Mouse (Mus musculus): ENCODE data around the gene She. TPM values are rescaled to one million over a fixed set of nuclear protein-coding genes. Genes with fewer than 3 reads are reported as not detected.
A peak's percentile ranks its signal among the peaks of the same experiment; 100 is the strongest.
"Not testable (repeated sequence)": the region's sequence is repeated elsewhere in the genome, so short reads cannot be mapped to it uniquely, and the experiment has no call there.

She gene
- polyA plus RNA-seq, 1 experiment from 2014 or later = 1.4 TPM

DNA sequence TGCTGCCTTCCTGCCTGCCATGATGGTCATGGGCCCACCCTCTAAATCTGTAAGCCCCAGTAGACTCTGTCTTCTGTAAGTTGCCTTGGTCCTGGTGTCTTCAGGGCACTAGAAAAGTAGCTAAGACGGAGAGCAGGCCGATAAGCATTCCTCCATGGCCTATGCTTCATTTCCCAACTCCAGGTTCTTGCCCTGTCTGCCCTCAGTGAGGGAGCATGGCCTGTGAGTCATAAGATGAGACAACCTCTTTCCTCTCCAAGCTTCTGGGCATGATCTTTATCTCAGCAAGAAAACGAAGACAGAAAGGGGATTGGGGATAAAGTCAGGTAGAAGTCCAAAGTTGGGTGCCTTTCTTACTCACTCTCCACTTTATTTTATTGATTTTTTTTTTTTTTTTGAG lies 32.7 kb upstream of the She start:
- H3K36me3 ChIP-seq (ENCODE audit: control insufficient read depth, insufficient read depth, low read length) = no peaks in the 10 kb centered on the region

DNA sequence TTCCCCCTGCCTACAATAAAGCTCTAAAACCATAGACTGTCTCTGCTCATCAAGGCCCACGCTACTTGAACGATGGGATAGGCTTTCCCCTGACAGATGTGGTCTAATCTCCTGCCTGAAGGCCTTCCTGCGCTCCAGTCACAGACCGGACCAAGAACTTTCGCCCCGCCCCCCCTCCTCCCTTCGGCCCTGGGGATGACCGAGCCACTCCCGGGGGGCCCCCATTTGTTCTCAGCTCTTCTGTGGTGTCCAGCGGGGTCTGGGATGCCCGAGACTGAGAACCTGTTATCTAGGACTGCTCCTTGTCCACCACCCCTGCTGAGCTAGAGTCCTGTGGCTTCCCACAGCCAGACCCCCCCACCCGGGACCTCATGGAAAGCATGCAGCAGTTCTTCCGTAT lies 31.7 kb upstream of the She start:
- ATAC-seq = no peak
- Histone ChIP-seq H3K4me3 (ENCODE audit: low read depth, low read length) (no peak overlapping the region), H3K4me1 (ENCODE audit: control insufficient read depth, insufficient read depth, low read length) (no peaks in the 10 kb centered on the region), H3K27me3 (ENCODE audit: control insufficient read depth, insufficient read depth, low read depth, low read length) (no peaks in the 10 kb centered on the region), H3K36me3 (ENCODE audit: control insufficient read depth, insufficient read depth, low read length) (no peaks in the 10 kb centered on the region), H3K27ac (ENCODE audit: low read length) (no peak overlapping the region), H3K4me2 (ENCODE audit: low read length) (peak overlapping the region; percentile 14; the same call in 1 of the 2 replicates), H3K9ac (ENCODE audit: low read depth, low read length) (no peak overlapping the region), H3K9me3 (replicated peaks; ENCODE audit: control insufficient read depth, low read length, poor library complexity, severe bottlenecking) (no peaks in the 10 kb centered on the region)
- 5% methylated on average over 13 of the region's 13 CpGs for WGBS

More for the DNA sequence above, 32.7 kb upstream of the She start:
- no peaks in the 10 kb centered on the region for H3K9me3 ChIP-seq (replicated peaks; ENCODE audit: control insufficient read depth, low read length, poor library complexity, severe bottlenecking)
- ATAC-seq = no peak
- H3K4me1 ChIP-seq (ENCODE audit: control insufficient read depth, insufficient read depth, low read length) = no peaks in the 10 kb centered on the region
- H3K27ac ChIP-seq (ENCODE audit: low read length) = no peak overlapping the region
- no peaks in the 10 kb centered on the region for H3K27me3 ChIP-seq (ENCODE audit: control insufficient read depth, insufficient read depth, low read depth, low read length)
- no peak overlapping the region for H3K9ac ChIP-seq (ENCODE audit: low read depth, low read length)
- H3K4me3 ChIP-seq (ENCODE audit: low read depth, low read length) = no peak overlapping the region
- no peak overlapping the region for H3K4me2 ChIP-seq (ENCODE audit: low read length)
- WGBS = 92% methylated on average over 3 of the region's 3 CpGs

DNA sequence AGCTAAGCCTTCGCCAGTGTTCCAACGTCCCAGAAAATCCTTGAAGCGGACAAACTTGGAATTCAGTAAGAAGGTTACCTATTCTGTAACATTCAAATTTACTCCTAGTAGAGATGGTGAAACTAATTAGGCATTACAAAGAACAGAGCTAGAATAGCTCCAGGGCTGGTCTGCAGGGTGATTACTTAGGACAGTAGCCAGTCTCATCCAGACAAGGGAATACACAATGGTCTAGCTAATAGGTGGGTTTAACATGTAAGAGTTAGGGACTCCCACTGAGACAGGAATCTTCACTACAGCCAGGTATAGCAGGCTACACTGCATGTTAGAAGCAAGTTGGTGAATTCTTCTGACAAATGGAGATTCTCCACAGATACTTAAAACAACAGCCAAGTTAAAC lies 31.1 kb upstream of the She start:
- ATAC-seq = not testable (repeated sequence)

DNA sequence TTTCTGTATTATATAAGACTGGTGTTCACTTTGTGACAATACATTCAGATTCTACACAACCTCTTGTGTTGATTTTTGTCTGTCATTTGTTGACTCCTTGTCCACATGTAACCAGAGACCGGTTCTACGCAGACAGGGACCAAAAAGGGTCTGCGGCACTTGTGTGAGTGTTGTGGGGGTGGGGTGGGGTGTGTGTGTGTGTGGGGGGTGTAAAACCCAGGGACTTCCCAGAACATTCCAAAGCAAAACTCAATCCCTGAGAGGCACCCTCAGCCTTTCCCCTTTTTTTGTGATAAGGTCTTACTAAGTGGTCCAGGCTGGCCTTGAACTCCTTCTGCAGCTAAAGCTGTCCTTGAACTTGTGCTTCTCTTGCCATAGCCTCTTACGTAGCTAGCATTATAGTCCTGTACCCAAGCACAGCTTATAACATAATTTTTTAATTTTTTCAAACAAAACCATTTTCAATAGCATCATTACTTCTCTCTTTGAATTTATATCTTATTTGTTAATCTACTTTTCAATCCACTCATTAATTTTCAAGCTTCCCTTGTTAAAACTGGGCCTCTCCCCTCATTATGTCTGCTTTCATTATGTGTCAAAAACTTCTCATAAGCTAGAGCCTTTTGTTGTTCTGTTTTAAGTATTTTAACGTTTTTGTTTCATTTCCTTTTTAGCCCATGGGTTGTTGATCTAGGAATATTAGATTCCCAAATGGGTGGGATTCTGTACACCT lies 30.2 kb upstream of the She start:
- Histone ChIP-seq H3K9me3 (replicated peaks; ENCODE audit: control insufficient read depth, low read length, poor library complexity, severe bottlenecking) (no peaks in the 10 kb centered on the region), H3K4me3 (ENCODE audit: low read depth, low read length) (no peak overlapping the region), H3K27ac (ENCODE audit: low read length) (no peak overlapping the region), H3K9ac (ENCODE audit: low read depth, low read length) (no peak overlapping the region), H3K36me3 (ENCODE audit: control insufficient read depth, insufficient read depth, low read length) (no peaks in the 10 kb centered on the region), H3K4me2 (ENCODE audit: low read length) (no peak overlapping the region), H3K4me1 (ENCODE audit: control insufficient read depth, insufficient read depth, low read length) (no peaks in the 10 kb centered on the region), H3K27me3 (ENCODE audit: control insufficient read depth, insufficient read depth, low read depth, low read length) (no peaks in the 10 kb centered on the region)
- no peak for ATAC-seq
- 73% methylated on average over 5 of the region's 5 CpGs for WGBS

More for the DNA sequence above, 31.1 kb upstream of the She start:
- H3K9me3 ChIP-seq (replicated peaks; ENCODE audit: control insufficient read depth, low read length, poor library complexity, severe bottlenecking); H3K4me1 ChIP-seq (ENCODE audit: control insufficient read depth, insufficient read depth, low read length); H3K27me3 ChIP-seq (ENCODE audit: control insufficient read depth, insufficient read depth, low read depth, low read length); H3K4me2 ChIP-seq (ENCODE audit: low read length); H3K4me3 ChIP-seq (ENCODE audit: low read depth, low read length); H3K9ac ChIP-seq (ENCODE audit: low read depth, low read length); H3K36me3 ChIP-seq (ENCODE audit: control insufficient read depth, insufficient read depth, low read length); H3K27ac ChIP-seq (ENCODE audit: low read length): not testable (repeated sequence)
- WGBS = 39% methylated on average over 3 of the region's 3 CpGs

DNA sequence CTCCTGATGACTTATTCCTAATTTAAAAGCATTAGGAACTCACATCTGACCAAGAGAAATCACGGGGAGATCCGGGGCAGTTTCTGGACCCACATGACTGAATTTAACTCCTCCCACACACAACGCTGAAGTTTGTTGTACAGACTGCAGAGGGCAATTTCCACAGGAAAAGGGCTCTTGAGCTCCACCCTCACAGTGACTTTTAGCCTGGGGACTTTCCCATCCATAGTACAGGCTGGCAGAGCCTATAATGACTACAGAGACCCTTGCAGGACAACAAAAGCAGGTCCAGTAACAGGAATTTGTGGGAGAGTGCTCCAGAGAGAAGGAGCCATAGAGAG lies 29.7 kb upstream of the She start:
- Histone ChIP-seq H3K36me3 (ENCODE audit: control insufficient read depth, insufficient read depth, low read length) (no peaks in the 10 kb centered on the region), H3K4me3 (ENCODE audit: low read depth, low read length) (no peak overlapping the region), H3K4me2 (ENCODE audit: low read length) (no peak overlapping the region), H3K9ac (ENCODE audit: low read depth, low read length) (no peak overlapping the region), H3K4me1 (ENCODE audit: control insufficient read depth, insufficient read depth, low read length) (no peaks in the 10 kb centered on the region), H3K27me3 (ENCODE audit: control insufficient read depth, insufficient read depth, low read depth, low read length) (no peaks in the 10 kb centered on the region), H3K9me3 (replicated peaks; ENCODE audit: control insufficient read depth, low read length, poor library complexity, severe bottlenecking) (no peaks in the 10 kb centered on the region; the same call in 1 of the 2 replicates), H3K27ac (ENCODE audit: low read length) (no peak overlapping the region)
- WGBS = 58% methylated on average over 3 of the region's 3 CpGs
- ATAC-seq = no peak

DNA sequence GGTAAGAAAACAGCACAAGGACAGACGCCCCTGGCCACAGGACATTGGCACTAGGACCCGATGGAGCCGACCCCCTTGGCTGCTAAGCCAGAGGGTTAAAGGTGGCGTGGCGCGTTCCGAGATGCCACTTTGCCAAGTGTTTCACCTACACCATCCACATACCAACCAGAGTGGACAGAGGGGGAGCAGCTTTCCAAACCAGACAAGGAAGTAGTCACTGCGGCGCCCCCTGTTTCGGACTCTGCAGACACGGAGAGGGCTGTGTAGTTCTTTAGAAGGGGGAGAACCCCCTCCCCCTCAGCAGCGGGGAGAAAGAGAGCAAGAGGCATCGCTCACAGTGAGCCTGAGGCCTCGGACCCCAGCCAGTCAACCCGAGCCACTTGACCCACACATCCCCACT lies 28.3 kb upstream of the She start:
- 66% methylated on average over 14 of the region's 15 CpGs for WGBS
- no peak for ATAC-seq
- Histone ChIP-seq H3K4me1 (ENCODE audit: control insufficient read depth, insufficient read depth, low read length) (no peaks in the 10 kb centered on the region), H3K27ac (ENCODE audit: low read length) (no peak overlapping the region), H3K4me2 (ENCODE audit: low read length) (no peak overlapping the region), H3K9me3 (replicated peaks; ENCODE audit: control insufficient read depth, low read length, poor library complexity, severe bottlenecking) (no peaks in the 10 kb centered on the region; the same call in 1 of the 2 replicates), H3K36me3 (ENCODE audit: control insufficient read depth, insufficient read depth, low read length) (no peaks in the 10 kb centered on the region), H3K4me3 (ENCODE audit: low read depth, low read length) (no peak overlapping the region), H3K27me3 (ENCODE audit: control insufficient read depth, insufficient read depth, low read depth, low read length) (no peaks in the 10 kb centered on the region), H3K9ac (ENCODE audit: low read depth, low read length) (no peak overlapping the region)

DNA sequence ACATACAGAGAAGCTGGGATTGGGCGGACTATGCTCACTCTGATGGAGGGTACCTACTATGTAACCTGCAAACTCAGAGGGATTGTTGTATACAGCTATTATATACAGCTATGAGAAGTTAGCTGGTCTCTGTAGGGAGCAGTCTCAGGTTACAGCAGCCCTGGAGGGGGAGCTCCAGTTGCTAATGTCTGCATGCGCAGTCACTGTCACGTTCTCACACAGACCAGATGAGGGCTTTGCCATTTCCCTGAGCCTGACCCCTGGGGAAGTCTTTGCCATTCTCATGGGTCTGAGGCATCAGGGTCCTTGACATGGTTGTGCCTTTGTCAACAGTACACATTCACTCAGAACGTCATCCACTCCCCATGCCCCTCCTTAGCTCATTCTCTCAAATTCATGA lies 26.0 kb upstream of the She start:
- H3K27ac ChIP-seq (ENCODE audit: low read length) = no peak overlapping the region
- no peaks in the 10 kb centered on the region for H3K4me1 ChIP-seq (ENCODE audit: control insufficient read depth, insufficient read depth, low read length)
- no peaks in the 10 kb centered on the region for H3K27me3 ChIP-seq (ENCODE audit: control insufficient read depth, insufficient read depth, low read depth, low read length)
- H3K4me3 ChIP-seq (ENCODE audit: low read depth, low read length) = no peak overlapping the region
- peaks cover 4% of the 10 kb centered on the region; the same call in 1 of the 2 replicates for H3K9me3 ChIP-seq (replicated peaks; ENCODE audit: control insufficient read depth, low read length, poor library complexity, severe bottlenecking)
- WGBS = 73% methylated on average over 4 of the region's 4 CpGs
- H3K9ac ChIP-seq (ENCODE audit: low read depth, low read length) = no peak overlapping the region
- no peak for ATAC-seq
- no peaks in the 10 kb centered on the region for H3K36me3 ChIP-seq (ENCODE audit: control insufficient read depth, insufficient read depth, low read length)
- H3K4me2 ChIP-seq (ENCODE audit: low read length) = no peak overlapping the region

DNA sequence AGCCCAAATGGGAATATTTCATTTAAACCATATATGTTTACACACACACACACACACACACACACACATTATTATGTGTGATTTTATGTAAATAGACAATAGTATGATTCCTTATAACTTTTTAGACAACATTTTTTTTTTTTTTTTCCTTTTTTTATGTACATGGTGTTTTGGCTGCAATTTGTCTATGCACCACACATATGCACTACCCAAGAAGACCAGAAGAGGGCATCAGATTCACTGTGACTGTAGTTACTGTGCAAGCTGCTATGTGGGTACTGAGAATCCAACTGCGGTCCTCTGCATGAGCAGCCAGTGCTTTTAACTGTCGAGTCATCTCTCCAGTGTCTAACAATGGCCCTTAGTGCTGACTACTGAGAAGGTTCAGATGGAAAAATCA lies 24.4 kb upstream of the She start:
- Histone ChIP-seq H3K9ac (ENCODE audit: low read depth, low read length) (no peak overlapping the region), H3K4me3 (ENCODE audit: low read depth, low read length) (no peak overlapping the region), H3K9me3 (replicated peaks; ENCODE audit: control insufficient read depth, low read length, poor library complexity, severe bottlenecking) (peaks cover 4% of the 10 kb centered on the region; the same call in 1 of the 2 replicates), H3K27ac (ENCODE audit: low read length) (no peak overlapping the region), H3K36me3 (ENCODE audit: control insufficient read depth, insufficient read depth, low read length) (no peaks in the 10 kb centered on the region), H3K4me2 (ENCODE audit: low read length) (no peak overlapping the region), H3K27me3 (ENCODE audit: control insufficient read depth, insufficient read depth, low read depth, low read length) (no peaks in the 10 kb centered on the region), H3K4me1 (ENCODE audit: control insufficient read depth, insufficient read depth, low read length) (no peaks in the 10 kb centered on the region)
- WGBS = 95% methylated on average over 2 of the region's 2 CpGs
- no peak for ATAC-seq

DNA sequence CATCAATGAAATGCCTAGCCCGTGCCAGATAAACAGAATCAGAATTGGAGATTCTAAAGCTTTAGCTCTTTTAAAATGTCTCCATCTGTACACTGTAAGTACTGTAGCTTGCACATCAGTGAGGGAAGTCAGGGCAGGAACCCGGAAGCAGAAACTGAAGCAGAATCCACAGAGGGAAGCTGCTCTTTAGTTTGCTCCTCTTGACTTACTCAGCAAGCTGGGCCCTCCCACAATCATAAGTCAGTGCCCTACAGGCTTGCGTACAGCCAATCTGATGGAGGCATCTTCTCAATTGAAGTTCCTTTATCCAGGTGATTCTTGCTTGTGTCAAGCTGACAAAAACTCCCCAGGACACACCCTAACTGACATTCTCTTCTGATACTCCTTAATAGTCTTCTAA lies 24.0 kb upstream of the She start:
- Histone ChIP-seq H3K4me3 (ENCODE audit: low read depth, low read length) (no peak overlapping the region), H3K9ac (ENCODE audit: low read depth, low read length) (no peak overlapping the region), H3K9me3 (replicated peaks; ENCODE audit: control insufficient read depth, low read length, poor library complexity, severe bottlenecking) (peaks cover 4% of the 10 kb centered on the region; the same call in 1 of the 2 replicates), H3K27ac (ENCODE audit: low read length) (no peak overlapping the region), H3K4me2 (ENCODE audit: low read length) (no peak overlapping the region), H3K27me3 (ENCODE audit: control insufficient read depth, insufficient read depth, low read depth, low read length) (no peaks in the 10 kb centered on the region), H3K36me3 (ENCODE audit: control insufficient read depth, insufficient read depth, low read length) (no peaks in the 10 kb centered on the region), H3K4me1 (ENCODE audit: control insufficient read depth, insufficient read depth, low read length) (no peaks in the 10 kb centered on the region)
- WGBS = 89% methylated on average over 3 of the region's 3 CpGs
- ATAC-seq = no peak
